Mouse (Mus musculus) lung, postnatal 0 days (tissue): ENCODE measurements at regions not wholly inside any gene's neighbourhood (a gene's known extent, or its start where the extent isn't known, plus 50 kb on each side); places are given as distances from the start of the nearest gene placed in this dataset.

Experiments
- CTCF ChIP-seq: IDR thresholded peaks from 2 replicates; pipeline ENCODE4 v1.5.1; 2016; ENCODE audit warnings: antibody characterized with exemption, mild to moderate bottlenecking
- EP300 ChIP-seq: IDR thresholded peaks from 2 replicates; pipeline ENCODE4 v1.6.1; 2016; ENCODE audit warnings: antibody characterized with exemption, mild to moderate bottlenecking, control low read depth

GRCm38 (mm10) chr11:65448436-65448835 is 178.6 kb upstream of the Myocd start:
- TF ChIP-seq CTCF = no peak
- TF ChIP-seq EP300 = no peak
